Mouse (Mus musculus) lung, adult 2 months (tissue): Measurements from ENCODE around the gene Ddx54.

ENCODE experiments used
- CTCF ChIP-seq: fragments of 200-500 bp; IDR thresholded peaks from 2 replicates; pipeline ENCODE4 v1.5.1; 2011; ENCODE audit warnings: mild to moderate bottlenecking, low read length, control low read depth; ENCODE audit not compliant: insufficient read depth
- POLR2A ChIP-seq: fragments of 200-500 bp; IDR thresholded peaks from 2 replicates; pipeline ENCODE4 v1.6.1; 2011; ENCODE audit warnings: low read depth, mild to moderate bottlenecking, control low read depth, low read length, borderline replicate concordance; ENCODE audit errors: extremely low read depth

- TF ChIP-seq CTCF (peak; percentile 15; the same call in 1 of the 2 replicates), POLR2A (no peak)
Observed at GRCm38 (mm10) chr5:120615903-120616302, 3.4 kb downstream of the Ddx54 start.
